Mouse (Mus musculus): Measurements from ENCODE around the gene Pkd1. TPM values are rescaled to one million over a fixed set of nuclear protein-coding genes. Genes with fewer than 3 reads are reported as not detected.

The Pkd1 gene
- polyA plus RNA-seq, 1 experiment, result 34.6 TPM

GRCm38 (mm10) chr17:24583599-24584460 lies 34.2 kb downstream of the Pkd1 start:
- Histone ChIP-seq H3K27me3 (replicated peaks; ENCODE audit: control insufficient read depth, insufficient read depth, low read length) (no peaks in the 10 kb centered on the region), H3K4me1 (ENCODE audit: control insufficient read depth, insufficient read depth, low read length) (no peaks in the 10 kb centered on the region), H3K36me3 (ENCODE audit: control insufficient read depth, insufficient read depth, low read length) (peaks cover 4% of the 10 kb centered on the region), H3K27ac (ENCODE audit: insufficient read depth, low read depth, low read length) (no peak overlapping the region), H3K4me3 (ENCODE audit: insufficient read depth, low read depth, low read length) (no peak overlapping the region)
- 65% methylated on average over 5 of the region's 5 CpGs for WGBS
- DNase-seq, result no peak
- TF ChIP-seq CTCF (conservative IDR thresholded peaks at IDR 0.05; ENCODE audit: insufficient read depth, insufficient read length, low read depth, low read length), result no peak
- TF ChIP-seq POLR2A (IDR thresholded peaks at IDR 0.05; ENCODE audit: low read depth, low read length), result no peak

GRCm38 (mm10) chr17:24584520-24584919 lies 34.9 kb downstream of the Pkd1 start:
- TF ChIP-seq CTCF (conservative IDR thresholded peaks at IDR 0.05; ENCODE audit: insufficient read depth, insufficient read length, low read depth, low read length) (no peak), POLR2A (IDR thresholded peaks at IDR 0.05; ENCODE audit: low read depth, low read length) (no peak)
- H3K4me3 ChIP-seq (ENCODE audit: insufficient read depth, low read depth, low read length), result no peak overlapping the region
- DNase-seq, result no peak
- 88% methylated on average over 3 of the region's 3 CpGs for WGBS
- no peak overlapping the region for H3K27ac ChIP-seq (ENCODE audit: insufficient read depth, low read depth, low read length)
- no peaks in the 10 kb centered on the region for H3K4me1 ChIP-seq (ENCODE audit: control insufficient read depth, insufficient read depth, low read length)
- peaks cover 4% of the 10 kb centered on the region for H3K36me3 ChIP-seq (ENCODE audit: control insufficient read depth, insufficient read depth, low read length)
- H3K27me3 ChIP-seq (replicated peaks; ENCODE audit: control insufficient read depth, insufficient read depth, low read length), result no peaks in the 10 kb centered on the region

GRCm38 (mm10) chr17:24586532-24586931 lies 36.9 kb downstream of the Pkd1 start:
- no peak for DNase-seq
- 93% methylated on average over 4 of the region's 4 CpGs for WGBS
- Histone ChIP-seq H3K36me3 (ENCODE audit: control insufficient read depth, insufficient read depth, low read length) (peaks cover 6% of the 10 kb centered on the region), H3K4me3 (ENCODE audit: insufficient read depth, low read depth, low read length) (no peak overlapping the region), H3K27me3 (replicated peaks; ENCODE audit: control insufficient read depth, insufficient read depth, low read length) (no peaks in the 10 kb centered on the region), H3K27ac (ENCODE audit: insufficient read depth, low read depth, low read length) (no peak overlapping the region), H3K4me1 (ENCODE audit: control insufficient read depth, insufficient read depth, low read length) (no peaks in the 10 kb centered on the region)
- TF ChIP-seq POLR2A (IDR thresholded peaks at IDR 0.05; ENCODE audit: low read depth, low read length) (no peak), CTCF (conservative IDR thresholded peaks at IDR 0.05; ENCODE audit: insufficient read depth, insufficient read length, low read depth, low read length) (no peak)

DNA sequence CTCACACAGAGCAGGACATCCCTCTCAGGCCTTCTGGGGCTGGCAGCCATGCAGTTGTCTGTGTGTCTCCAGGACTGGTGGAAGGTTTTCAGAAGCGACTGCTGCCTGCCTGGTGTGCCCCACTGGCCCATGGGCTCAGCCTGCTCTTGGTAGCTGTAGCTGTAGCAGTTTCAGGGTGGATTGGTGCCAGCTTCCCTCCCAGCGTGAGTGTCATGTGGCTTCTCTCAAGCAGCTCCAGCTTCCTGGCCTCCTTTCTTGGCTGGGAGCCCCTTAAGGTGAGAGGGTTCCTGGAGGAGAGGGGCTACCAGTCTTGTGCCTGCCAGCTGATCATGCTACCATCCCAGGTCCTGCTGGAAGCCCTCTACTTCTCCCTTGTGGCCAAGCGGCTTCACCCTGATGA lies 41.3 kb downstream of the Pkd1 start:
- H3K36me3 ChIP-seq (ENCODE audit: control insufficient read depth, insufficient read depth, low read length), result peaks cover 4% of the 10 kb centered on the region

DNA sequence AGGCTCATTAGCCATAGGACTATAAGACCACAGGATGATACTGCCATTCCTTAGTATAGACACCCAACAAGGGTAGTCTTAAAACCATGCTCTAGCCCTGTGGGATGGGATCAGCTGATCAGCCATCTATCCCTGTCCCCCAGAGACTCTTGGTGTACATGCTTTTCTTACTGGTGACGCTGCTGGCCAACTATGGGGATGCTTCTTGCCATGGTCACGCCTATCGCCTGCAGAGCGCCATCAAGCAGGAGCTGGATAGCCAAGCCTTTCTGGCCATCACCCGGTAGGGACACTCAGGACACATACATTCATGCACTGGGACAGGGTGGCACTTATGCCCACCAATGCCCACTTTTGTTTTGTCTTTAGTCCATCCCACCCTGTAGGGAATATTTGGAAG lies 42.1 kb downstream of the Pkd1 start:
- Histone ChIP-seq H3K4me3 (ENCODE audit: insufficient read depth, low read depth, low read length) (no peak overlapping the region), H3K4me1 (ENCODE audit: control insufficient read depth, insufficient read depth, low read length) (no peaks in the 10 kb centered on the region), H3K27ac (ENCODE audit: insufficient read depth, low read depth, low read length) (no peak overlapping the region), H3K27me3 (replicated peaks; ENCODE audit: control insufficient read depth, insufficient read depth, low read length) (no peaks in the 10 kb centered on the region), H3K36me3 (ENCODE audit: control insufficient read depth, insufficient read depth, low read length) (0 out of 2 replicates have a peak, but pooled peaks cover 2% of the 10 kb centered on the region)
- DNase-seq, result no peak
- 94% methylated on average over 5 of the region's 5 CpGs for WGBS
- TF ChIP-seq CTCF (conservative IDR thresholded peaks at IDR 0.05; ENCODE audit: insufficient read depth, insufficient read length, low read depth, low read length), result no peak
- no peak for TF ChIP-seq POLR2A (IDR thresholded peaks at IDR 0.05; ENCODE audit: low read depth, low read length)

More for the DNA sequence above, 41.3 kb downstream of the Pkd1 start:
- Histone ChIP-seq H3K27ac (ENCODE audit: insufficient read depth, low read depth, low read length) (no peak overlapping the region), H3K4me3 (ENCODE audit: insufficient read depth, low read depth, low read length) (no peak overlapping the region), H3K27me3 (replicated peaks; ENCODE audit: control insufficient read depth, insufficient read depth, low read length) (no peaks in the 10 kb centered on the region), H3K4me1 (ENCODE audit: control insufficient read depth, insufficient read depth, low read length) (no peaks in the 10 kb centered on the region)
- TF ChIP-seq CTCF (conservative IDR thresholded peaks at IDR 0.05; ENCODE audit: insufficient read depth, insufficient read length, low read depth, low read length) (no peak), POLR2A (IDR thresholded peaks at IDR 0.05; ENCODE audit: low read depth, low read length) (no peak)
- no peak for DNase-seq
- WGBS, result 75% methylated on average over 3 of the region's 3 CpGs

- no peaks in the 10 kb centered on the region for H3K4me1 ChIP-seq (ENCODE audit: control insufficient read depth, insufficient read depth, low read length)
- H3K27me3 ChIP-seq (replicated peaks; ENCODE audit: control insufficient read depth, insufficient read depth, low read length), result no peaks in the 10 kb centered on the region
- DNase-seq, result no peak
- no peak for TF ChIP-seq CTCF (conservative IDR thresholded peaks at IDR 0.05; ENCODE audit: insufficient read depth, insufficient read length, low read depth, low read length)
- no peak for TF ChIP-seq POLR2A (IDR thresholded peaks at IDR 0.05; ENCODE audit: low read depth, low read length)
- no peak overlapping the region for H3K27ac ChIP-seq (ENCODE audit: insufficient read depth, low read depth, low read length)
- 0 out of 2 replicates have a peak, but pooled peaks cover 2% of the 10 kb centered on the region for H3K36me3 ChIP-seq (ENCODE audit: control insufficient read depth, insufficient read depth, low read length)
- no peak overlapping the region for H3K4me3 ChIP-seq (ENCODE audit: insufficient read depth, low read depth, low read length)
- WGBS, result 81% methylated on average over 5 of the region's 5 CpGs
Measured at GRCm38 (mm10) chr17:24593248-24593647, 43.6 kb downstream of the Pkd1 start.

All from kidney, adult 2 months (tissue).